Mouse (Mus musculus): ENCODE data around the gene Sdc4.

DNA sequence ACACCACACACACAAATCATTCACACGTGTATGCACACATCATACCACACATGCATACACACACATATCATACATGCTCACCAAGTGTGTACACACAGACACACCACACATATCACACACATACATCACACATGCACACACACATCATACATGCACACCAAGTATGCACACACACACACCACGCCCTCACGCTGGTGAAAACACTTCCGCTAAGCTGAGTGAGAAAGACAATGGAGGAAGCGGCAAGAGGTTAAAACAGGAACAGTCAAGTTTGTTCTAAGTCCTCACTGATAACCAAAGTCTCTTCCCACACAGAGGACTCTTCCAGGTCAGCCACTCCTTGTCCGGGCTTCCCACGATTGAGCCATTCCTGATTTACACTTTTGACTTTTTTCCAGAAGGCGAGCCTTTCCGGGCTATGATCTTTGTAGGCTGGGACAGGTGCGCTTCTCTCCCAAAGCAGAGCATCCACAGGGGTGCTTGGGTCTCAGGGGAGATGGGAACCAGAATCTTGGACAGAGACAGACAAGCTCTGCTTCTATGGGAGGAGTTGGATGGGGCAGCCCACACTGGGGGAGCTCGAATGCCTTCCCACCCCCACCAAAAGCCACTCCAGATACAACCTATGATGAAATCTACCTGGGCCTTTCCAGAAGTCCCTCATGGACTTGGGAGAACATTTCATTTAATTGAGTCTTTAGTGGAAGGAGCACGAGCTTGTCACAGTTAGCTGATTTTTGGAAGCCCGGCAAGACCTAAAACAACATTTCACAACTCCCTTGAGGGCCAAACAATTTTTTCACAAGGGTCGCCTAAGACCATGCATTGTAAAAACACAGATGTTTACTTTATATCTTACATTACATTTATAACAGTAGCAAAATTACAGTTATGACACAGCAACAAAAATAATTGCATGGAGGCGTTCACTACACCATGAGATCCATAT lies 65.9 kb downstream of the Sdc4 start:
- TF ChIP-seq CTCF (IDR thresholded peaks at IDR 0.05; ENCODE audit: insufficient read depth, low read length): no peak
- no peak for TF ChIP-seq POLR2A (IDR thresholded peaks at IDR 0.05; ENCODE audit: borderline replicate concordance, extremely low read depth, low read depth, low read length)
